8 mouse cellular contexts compared by ENCODE assay signal in genomic region chr9:52050361-52050760, GRCm38 (mm10). TPM values are rescaled to one million over a fixed set of nuclear protein-coding genes. Genes with fewer than 3 reads are reported as not detected.
DNase-seq lines count a peak whose midpoint lies in the region; ATAC-seq and TF ChIP-seq lines count a peak whose summit lies in the region.

No protein-coding gene starts in this region.

- ATAC-seq in lung, embryonic 16.5 days (ENCODE audit: low read depth): no peak
- no peak for ATAC-seq in forebrain, embryonic 14.5 days
- no peak for ATAC-seq in limb, embryonic 12.5 days (ENCODE audit: insufficient number of reproducible peaks, insufficient read depth, low FRiP score, low TSS enrichment, low read depth)
- no peak for ATAC-seq in megakaryocyte-erythroid progenitor cell, adult 5-6 weeks (replicated peaks; ENCODE audit: low FRiP score, low TSS enrichment, poor library complexity, severe bottlenecking)

- peak overlapping the region; percentile 28 for H3K4me3 ChIP-seq in lung, embryonic 16.5 days (ENCODE audit: low read length)
- H3K4me3 ChIP-seq in forebrain, embryonic 14.5 days (ENCODE audit: low read depth, low read length): no peak overlapping the region
- H3K4me3 ChIP-seq in limb, embryonic 12.5 days (replicated peaks): peak overlapping the region; percentile 94
- no peak overlapping the region for H3K4me3 ChIP-seq in thymus, adult 2 months (ENCODE audit: control insufficient read depth, insufficient read depth, low read length)

- no peak for DNase-seq in lung, postnatal 10 days
- no peak for DNase-seq in forebrain, embryonic 14.5 days (ENCODE audit: low spot score)
- peak; percentile 5 for DNase-seq in skeletal muscle tissue, adult 2 months (ENCODE audit: low read depth, low spot score)
- DNase-seq in thymus, adult 2 months: no peak
- no peak for DNase-seq in right cerebral cortex, postnatal 10 days (ENCODE audit: low spot score in 2 of 2)

- H3K9me3 ChIP-seq in lung, embryonic 16.5 days (ENCODE audit: control insufficient read depth, low read length): no peaks in the 10 kb centered on the region
- no peaks in the 10 kb centered on the region for H3K9me3 ChIP-seq in forebrain, embryonic 14.5 days (replicated peaks; ENCODE audit: control insufficient read depth, low read length)
- H3K9me3 ChIP-seq in limb, embryonic 12.5 days: no peaks in the 10 kb centered on the region

- H3K4me1 ChIP-seq in lung, embryonic 16.5 days (replicated peaks; ENCODE audit: control insufficient read depth, insufficient read depth, low read length): peaks cover 19% of the 10 kb centered on the region
- peaks cover 13% of the 10 kb centered on the region; the same call in 1 of the 2 replicates for H3K4me1 ChIP-seq in forebrain, embryonic 14.5 days (ENCODE audit: control insufficient read depth, insufficient read depth, low read length)
- H3K4me1 ChIP-seq in limb, embryonic 12.5 days (replicated peaks): peaks cover 25% of the 10 kb centered on the region
- peaks cover 2% of the 10 kb centered on the region; the same call in 1 of the 2 replicates for H3K4me1 ChIP-seq in thymus, adult 2 months (replicated peaks; ENCODE audit: control insufficient read depth, insufficient read depth, low read length)

- no peak for TF ChIP-seq POLR2A in thymus, adult 2 months (IDR thresholded peaks at IDR 0.05; ENCODE audit: control insufficient read depth, extremely low read depth, insufficient read depth, low read length, poor library complexity)

- 22% methylated on average over 2 of the region's 2 CpGs for WGBS in lung, embryonic 16.5 days
- WGBS in forebrain, embryonic 14.5 days: 35% methylated on average over 2 of the region's 2 CpGs
- 36% methylated on average over 2 of the region's 2 CpGs for WGBS in limb, embryonic 12.5 days
- 81% methylated on average over 2 of the region's 2 CpGs for WGBS in thymus, adult 2 months

- no peak for TF ChIP-seq CTCF in thymus, adult 2 months (IDR thresholded peaks at IDR 0.05; ENCODE audit: borderline replicate concordance, control insufficient read depth, extremely low read depth, insufficient read depth, low read length, poor library complexity)

- H3K9ac ChIP-seq in lung, embryonic 16.5 days (ENCODE audit: low read length): 0 out of 2 replicates have a peak overlapping the region, but pooled peaks have one; percentile 3
- no peak overlapping the region for H3K9ac ChIP-seq in forebrain, embryonic 14.5 days (ENCODE audit: low read length)
- no peak overlapping the region for H3K9ac ChIP-seq in limb, embryonic 12.5 days (replicated peaks)

- H3K27me3 ChIP-seq in lung, embryonic 16.5 days (ENCODE audit: control insufficient read depth, insufficient read depth, low read depth, low read length): no peaks in the 10 kb centered on the region
- H3K27me3 ChIP-seq in forebrain, embryonic 14.5 days (replicated peaks; ENCODE audit: control insufficient read depth, insufficient read depth, low read length): no peaks in the 10 kb centered on the region
- H3K27me3 ChIP-seq in limb, embryonic 12.5 days: no peaks in the 10 kb centered on the region
- no peaks in the 10 kb centered on the region for H3K27me3 ChIP-seq in thymus, adult 2 months (ENCODE audit: control insufficient read depth, insufficient read depth, low read length)

- H3K36me3 ChIP-seq in lung, embryonic 16.5 days (ENCODE audit: control insufficient read depth, insufficient read depth, low read length): no peaks in the 10 kb centered on the region
- H3K36me3 ChIP-seq in forebrain, embryonic 14.5 days (ENCODE audit: control insufficient read depth, insufficient read depth, low read length): no peaks in the 10 kb centered on the region
- H3K36me3 ChIP-seq in limb, embryonic 12.5 days: no peaks in the 10 kb centered on the region
- H3K36me3 ChIP-seq in thymus, adult 2 months (ENCODE audit: control insufficient read depth, insufficient read depth, low read length): no peaks in the 10 kb centered on the region

- H3K27ac ChIP-seq in lung, embryonic 16.5 days (ENCODE audit: low read length): no peak overlapping the region
- H3K27ac ChIP-seq in forebrain, embryonic 14.5 days (ENCODE audit: low read depth, low read length): no peak overlapping the region
- no peak overlapping the region for H3K27ac ChIP-seq in limb, embryonic 12.5 days
- H3K27ac ChIP-seq in thymus, adult 2 months (ENCODE audit: control insufficient read depth, insufficient read depth, low read length): no peak overlapping the region

- peak overlapping the region; percentile 77 for H3K4me2 ChIP-seq in lung, embryonic 16.5 days (ENCODE audit: low read depth, low read length)
- H3K4me2 ChIP-seq in forebrain, embryonic 14.5 days (ENCODE audit: low read length): peak overlapping the region; percentile 46
- H3K4me2 ChIP-seq in limb, embryonic 12.5 days: peak overlapping the region; percentile 65

RNA-seq across cellular contexts. Expression of gene Rdx, which starts 3.4 kb away (rescaled TPM):
- 105 and 115 TPM in 2 replicates for polyA plus RNA-seq in lung, embryonic 16.5 days (2015; fragmentation: Nextera tagmentation; extraction: Ambion mirVana)
- polyA plus RNA-seq in forebrain, embryonic 14.5 days (2014; fragmentation: Nextera tagmentation; extraction: Ambion mirVana): 107 and 121 TPM in 2 replicates
- polyA plus RNA-seq in limb, embryonic 12.5 days (2016; fragmentation: Nextera tagmentation; extraction: Ambion mirVana): 153 and 159 TPM in 2 replicates
- 19.9 and 20.4 TPM in 2 replicates for polyA plus RNA-seq in thymus, adult 2 months (2012; rRNA removed)
- total RNA-seq in megakaryocyte-erythroid progenitor cell, adult 5-6 weeks (2014; fragmentation: Nextera tagmentation): 87.6 and 103 TPM in 2 replicates
- total RNA-seq in megakaryocyte-erythroid progenitor cell, adult 5-6 weeks (2017): 320 and 325 TPM in 2 replicates

Comparison
In these comparisons a context has a peak if more than half of its experiments do, and no peak if none do; other contexts are left out.
1. H3K4me3 ChIP-seq: peak in lung, embryonic 16.5 days (single experiment) and limb, embryonic 12.5 days (single experiment); none in forebrain, embryonic 14.5 days (single experiment) and thymus, adult 2 months (single experiment).
2. Peak in every context shown above with its lines, with median percentiles within 50 percentile points of each other: H3K4me2 ChIP-seq.